Mouse (Mus musculus) retina, postnatal 1 day (tissue): ENCODE measurements around the gene Cd101.

Experiments used
- DNase-seq: peaks from one replicate; pipeline ENCODE4 v3.0.0-alpha.2; 2012

The Cd101 gene

DNA sequence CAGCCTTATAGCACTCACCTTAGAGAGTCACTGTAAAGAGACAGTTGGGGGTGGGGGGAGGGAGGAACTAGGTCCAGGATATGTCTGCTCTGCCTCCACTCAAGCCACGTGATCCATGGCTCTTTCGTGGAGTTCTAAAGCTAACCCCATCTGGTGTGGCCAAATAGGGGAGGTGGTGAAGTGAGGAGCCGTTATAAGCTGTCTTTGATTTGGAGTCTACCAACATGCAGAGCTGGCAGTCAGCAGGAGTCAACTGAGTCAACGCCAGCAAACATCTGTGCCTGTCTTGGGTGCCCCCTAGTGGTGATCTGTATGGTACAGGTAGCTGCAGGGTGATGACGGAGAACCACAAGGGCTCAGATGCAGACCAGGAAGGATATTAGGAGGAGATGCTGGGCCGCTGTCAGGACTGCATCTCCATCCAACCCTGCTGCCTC is 30.4 kb downstream of the Cd101 start:
- DNase-seq, result peak; percentile 74

DNA sequence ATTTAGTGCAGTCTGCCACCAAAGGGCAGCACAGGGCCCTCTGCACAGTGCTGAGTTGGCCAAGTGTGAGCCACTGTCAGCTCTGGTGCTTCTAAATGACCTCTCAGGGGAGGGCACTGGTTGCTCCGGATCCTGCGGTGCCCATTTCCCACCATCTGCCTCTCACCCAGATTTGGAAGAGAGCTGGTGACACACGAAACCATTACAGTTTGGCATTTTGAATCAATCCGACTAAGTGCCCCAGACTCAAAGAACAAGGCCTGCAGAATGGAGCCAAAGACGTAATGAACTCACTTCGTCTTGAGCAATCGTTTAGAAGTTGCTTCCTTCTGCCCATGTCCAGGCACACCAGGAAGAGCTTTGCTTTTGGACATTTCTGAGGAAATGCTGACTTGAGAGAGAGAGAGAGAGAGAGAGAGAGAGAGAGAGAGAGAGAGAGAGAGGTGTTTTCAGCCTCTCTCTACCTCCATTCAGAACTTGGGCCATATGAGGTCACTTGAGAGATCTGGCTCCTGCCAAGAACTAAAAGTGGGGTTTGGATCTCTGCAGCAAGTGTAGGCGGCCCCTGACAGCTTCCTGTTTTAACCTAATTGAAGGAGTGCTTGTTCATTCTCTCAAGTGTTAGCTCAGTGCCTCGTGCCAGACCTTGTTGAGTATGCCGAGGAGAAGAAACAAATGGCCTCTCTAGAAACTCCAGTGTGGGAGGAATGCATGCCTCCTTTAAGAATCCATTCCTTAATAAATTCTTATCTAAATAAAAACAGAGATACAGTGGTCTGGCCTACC is 31.4 kb downstream of the Cd101 start:
- no peak for DNase-seq

DNA sequence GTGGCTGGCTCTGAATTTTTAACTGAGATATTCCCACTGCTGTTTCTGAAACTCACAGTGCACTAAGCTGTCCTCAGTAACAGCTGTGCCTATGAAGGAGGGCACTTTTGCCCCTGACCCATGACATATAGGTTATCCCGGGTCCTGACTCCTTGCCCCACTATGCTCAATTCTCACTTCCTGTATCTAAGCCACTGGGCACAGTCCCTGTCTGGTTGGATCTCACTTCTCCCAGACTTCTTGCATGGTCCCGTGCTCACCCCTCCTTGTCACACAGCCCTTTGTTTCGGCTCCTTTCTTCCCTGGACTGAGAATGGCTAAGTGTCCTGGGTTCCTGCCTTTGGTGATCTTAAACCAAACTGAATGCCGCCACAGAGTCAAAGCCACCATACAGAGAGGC is 35.1 kb downstream of the Cd101 start:
- no peak for DNase-seq

DNA sequence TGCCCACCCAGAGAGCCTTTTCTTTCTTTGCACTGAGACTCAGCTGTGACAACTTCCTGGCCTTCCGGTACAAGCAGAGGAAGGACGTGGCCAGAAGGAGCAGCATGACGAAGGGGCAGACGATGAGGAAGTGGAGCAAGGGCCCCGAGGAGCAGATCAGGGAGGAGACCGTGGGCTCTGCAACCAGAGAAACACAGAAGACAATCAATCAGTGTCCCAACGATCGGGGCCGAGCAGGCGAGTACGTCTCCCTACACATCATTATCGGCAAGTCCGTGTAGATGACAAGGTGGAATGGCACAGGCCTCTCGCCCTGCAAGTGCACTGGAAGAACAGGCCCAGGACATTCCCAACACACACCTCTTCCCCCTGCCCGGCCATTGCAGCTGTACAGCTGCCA is 35.6 kb downstream of the Cd101 start:
- DNase-seq, result no peak

DNA sequence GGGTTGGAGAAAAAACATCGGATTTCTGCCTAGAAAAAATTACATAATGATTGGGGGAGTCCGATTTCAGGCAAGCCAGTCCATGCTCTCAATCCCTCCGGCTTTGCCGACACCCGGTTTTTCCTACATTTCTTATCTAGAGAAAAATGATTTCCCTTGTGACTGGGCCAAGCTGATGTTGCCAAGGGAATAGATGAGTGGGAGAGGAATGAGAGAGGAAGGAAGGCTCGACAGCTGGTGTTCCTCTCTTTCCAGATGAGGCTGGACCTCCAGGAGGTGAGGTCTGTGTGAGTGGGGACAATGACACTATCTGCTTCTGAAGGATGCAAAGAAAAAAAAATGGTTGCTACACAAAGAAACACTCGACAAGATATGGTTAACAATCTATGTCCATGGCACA is 36.2 kb downstream of the Cd101 start:
- no peak for DNase-seq

DNA sequence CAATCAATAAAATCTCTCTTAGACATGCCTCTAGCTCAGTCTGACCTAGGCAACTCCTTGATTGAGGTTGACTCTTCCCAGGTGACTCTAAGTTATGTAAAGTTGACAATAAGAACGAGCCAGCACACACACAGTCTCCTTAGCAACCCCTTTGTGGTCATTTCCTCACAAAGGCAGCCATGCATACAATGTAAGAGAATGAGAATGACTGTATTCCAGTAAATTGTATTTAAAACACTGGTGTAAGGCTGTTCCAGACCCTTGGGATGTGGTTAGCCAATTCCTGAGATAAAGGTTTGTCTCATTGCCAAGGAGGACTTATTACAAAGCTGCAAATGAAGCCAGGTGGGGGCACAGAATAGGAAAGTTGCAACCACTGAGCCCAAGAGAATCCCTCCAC is 39.1 kb downstream of the Cd101 start:
- DNase-seq, result no peak

DNA sequence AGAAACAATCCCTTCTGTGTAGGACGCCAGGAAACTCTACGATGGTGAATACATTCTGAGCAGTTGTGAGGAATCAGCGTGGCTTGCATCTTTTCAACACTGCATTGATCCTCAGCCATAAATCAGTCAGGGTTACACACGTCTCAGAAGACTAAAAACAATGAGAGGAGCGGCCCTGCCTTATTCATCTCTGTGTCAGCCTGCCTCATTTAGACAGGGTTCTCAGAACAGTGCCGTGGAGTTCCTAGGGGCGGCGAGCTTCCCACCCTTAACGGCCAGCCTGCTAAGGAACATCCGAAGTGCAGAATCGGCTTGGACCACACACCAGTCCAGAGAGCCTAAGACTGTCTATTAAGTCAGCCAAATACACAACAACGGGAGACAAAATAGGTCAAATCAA is 39.9 kb downstream of the Cd101 start:
- no peak for DNase-seq

DNA sequence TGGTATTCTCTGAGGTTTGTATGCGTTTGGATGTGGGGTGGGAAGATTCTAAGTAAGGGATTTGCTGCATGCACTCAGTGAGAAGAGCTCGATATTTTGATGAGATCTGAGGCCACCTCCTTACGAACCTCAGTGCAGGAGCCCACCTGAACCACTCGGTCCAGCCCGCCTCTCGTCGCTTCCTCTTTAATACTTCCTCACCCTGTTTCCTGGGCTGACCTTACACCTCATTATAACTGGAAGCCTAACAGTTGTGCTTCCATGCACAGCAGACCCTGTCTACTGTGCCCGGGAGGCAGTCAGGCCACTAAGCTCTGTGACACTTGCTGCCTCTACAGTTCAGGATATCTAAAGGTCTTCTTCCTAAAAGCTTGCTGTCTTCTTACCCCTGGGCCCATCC is 50.1 kb downstream of the Cd101 start:
- no peak for DNase-seq

DNA sequence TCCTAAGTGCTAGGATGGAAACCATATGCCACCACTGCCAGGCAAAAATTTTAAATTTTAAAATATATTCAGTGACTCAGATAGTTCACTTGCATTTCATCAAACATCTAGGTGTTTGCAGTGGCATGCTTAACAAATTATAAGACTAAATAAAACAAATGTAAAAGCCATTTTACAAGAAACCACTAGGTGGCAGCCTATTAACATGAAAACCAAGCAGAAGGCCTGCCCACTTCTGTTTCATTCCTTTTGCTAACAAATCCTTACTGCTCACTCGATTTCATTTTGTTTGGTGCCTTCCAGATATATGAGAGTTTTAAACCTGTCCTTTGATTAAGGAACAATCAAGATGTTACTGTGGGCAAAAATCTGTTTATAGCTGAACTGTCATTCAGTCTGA is 55.5 kb downstream of the Cd101 start:
- peak; percentile 69 for DNase-seq

DNA sequence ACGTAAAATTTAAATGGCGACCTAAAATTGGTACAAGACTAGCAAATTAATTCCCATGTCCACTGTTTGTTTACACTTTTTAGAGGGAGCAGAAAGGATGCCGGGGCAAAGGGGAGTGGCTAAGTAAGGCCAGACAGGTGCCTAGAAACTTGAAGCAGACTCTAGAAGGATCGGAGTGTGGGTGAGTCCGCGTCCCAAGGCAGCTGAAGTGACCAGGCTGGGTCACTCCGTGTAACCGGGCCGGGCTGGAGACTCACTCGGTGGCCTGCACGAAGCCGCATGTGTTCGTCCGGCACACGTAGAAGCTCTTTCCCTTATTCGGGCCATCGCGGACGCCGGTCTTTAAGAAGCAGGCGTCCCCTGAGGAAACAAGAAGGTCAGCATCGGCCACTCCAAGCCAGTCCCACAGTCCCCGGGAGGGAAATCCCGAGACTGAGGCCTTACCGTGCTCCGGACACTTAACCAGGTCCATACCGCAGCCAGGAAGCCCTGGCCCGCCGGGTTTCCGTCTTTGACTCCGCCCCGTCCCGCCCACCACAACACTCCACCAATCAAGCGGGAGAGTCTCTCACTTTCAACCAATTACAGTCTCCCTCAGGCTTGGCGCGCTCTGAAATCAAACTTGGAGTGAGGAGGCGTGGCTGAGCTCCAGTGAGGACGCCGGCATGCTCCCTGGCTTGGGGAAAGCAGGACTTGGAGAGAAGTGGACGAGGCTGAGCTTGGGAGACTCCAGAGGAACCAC is 60.0 kb downstream of the Cd101 start, which contains the start of gene Ttf2:
Ttf2 (minus strand) TSS at position 488 of the 742 bp plus-strand sequence.
- peak; percentile 96 for DNase-seq

DNA sequence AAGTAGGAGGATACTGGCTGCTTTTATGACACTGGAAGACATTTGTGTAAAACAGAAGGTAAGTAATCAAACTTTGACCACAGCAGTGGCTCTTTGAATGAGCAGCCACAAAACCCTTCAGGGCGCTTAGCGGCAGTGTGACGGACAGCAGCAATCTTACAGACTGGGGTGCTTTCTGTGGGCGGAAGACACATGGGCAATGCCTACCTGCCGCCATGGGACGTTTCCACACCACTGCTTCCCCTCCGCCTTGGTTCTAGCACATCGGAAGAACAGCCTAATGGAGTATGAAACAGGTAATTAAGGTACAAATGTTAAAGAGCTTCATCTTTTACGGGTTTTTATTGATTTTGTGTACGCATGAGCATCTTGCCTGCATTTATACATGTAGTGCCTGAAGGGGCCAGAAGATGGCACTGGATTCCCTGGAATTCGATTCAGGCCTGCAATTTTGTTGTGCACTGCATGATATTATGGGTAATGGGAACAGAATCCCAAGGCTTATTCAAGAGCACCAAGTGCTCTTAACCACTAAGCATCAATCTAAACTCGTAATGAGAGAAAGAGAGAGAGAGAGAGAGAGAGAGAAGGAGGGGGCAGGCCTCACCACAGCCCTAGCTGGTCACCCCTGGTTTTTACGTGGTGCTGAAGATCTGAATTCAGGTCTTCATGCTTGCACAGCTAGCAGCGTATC is 65.4 kb downstream of the Cd101 start:
- peak; percentile 64 for DNase-seq

DNA sequence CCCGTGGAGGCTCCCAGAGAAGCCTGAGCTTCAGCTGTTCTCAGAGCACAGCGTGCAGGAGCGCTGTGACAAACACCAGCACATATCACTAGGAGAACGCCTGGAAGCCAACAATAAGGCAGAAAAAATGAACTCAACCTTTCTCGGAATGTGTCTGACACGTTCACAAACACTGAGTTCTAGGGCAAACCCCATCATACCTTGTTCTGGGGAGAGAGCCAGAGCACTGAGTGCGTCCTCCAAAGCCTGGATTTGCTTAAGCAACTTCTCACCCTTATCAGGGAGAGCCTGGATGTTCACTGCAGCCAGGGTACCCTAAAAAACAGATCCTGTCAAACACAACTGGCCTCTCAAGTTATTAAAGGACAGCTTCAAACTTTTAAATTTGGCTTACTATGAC is 67.9 kb downstream of the Cd101 start:
- no peak for DNase-seq

DNA sequence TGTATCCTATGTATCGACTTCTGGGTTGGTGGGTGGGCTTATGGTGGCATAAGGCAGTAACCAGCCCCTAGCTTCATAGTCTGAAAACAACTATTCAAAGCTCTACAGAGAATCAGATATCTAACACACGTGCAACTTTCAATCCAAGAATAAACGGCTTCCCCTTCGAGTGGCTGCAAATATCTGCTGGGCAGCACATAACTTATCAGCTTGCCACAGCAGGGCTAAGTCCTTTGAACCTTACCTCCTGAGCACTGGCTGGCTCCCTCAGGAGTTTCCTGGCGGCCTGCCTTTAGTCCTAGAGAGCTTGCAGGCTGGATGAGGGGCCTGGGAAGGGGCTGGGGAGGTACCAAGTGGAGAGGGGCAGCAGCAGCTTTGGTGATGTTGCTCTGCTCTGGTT is 68.3 kb downstream of the Cd101 start:
- DNase-seq, result no peak

DNA sequence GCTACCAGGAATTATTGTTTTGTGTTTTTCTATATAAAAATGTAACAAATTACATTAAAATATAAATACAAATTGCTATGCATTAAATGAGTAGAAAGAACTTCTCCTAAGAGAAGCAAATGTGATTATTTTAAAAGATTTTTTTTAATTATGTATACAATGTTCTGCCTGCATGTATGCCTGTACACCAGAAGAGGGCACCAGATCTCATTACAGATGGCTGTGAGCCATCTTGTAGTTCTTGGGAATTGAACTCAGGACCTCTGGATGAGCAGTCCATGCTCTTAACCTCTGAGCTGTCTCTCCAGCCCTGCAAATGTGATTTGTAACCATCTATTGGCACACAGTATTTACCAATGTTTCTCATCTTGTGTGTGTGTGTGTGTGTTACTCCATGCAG is 74.7 kb downstream of the Cd101 start:
- no peak for DNase-seq

DNA sequence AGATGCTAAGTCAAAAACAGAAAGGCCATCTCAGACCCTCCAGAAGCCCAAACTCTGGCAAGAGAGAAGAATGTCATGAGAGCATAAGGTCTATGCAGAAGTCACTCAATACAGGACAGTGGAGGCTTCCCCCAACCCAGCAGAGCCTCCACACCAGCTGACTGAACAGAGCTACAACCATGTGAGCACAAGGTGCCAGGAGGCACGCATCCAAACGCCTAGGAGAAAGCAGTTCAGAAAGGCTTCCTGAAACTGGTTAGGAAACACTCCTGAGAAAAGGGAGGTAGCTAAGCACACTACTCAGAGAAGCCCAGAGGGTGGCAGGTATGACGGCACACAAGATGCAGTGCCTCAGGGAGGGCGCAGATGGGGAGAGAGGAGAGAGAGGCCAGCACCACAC is 77.8 kb downstream of the Cd101 start:
- DNase-seq, result no peak

DNA sequence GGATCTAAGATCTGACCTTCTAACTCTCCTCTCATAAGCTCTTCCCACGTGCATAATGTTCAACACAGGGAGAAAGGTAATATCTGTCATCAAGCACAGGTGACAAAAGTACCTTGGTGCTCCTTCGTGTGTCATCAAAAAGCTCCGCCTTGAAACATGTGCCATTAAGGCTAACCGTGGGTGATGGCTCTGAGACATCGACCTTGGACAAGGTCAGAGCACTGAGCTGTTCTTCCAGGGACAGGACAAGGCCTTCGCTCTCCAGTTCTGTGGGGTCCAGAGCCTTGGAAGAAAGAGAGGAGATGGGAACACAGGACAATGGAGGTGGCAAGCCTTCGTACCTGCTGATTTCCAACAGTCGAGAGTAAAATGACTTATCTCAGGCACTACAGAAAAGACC is 82.1 kb downstream of the Cd101 start:
- DNase-seq, result no peak
